Mouse (Mus musculus) right cerebral cortex, adult 2 months (tissue): ENCODE data around the gene Kmt5c.
A peak's percentile ranks its signal among the peaks of the same experiment; 100 is the strongest.

Experiments
- DNase-seq, 2 experiments: peaks; one replicate each; pipeline ENCODE4 v3.0.0; 2021 to 2022; ENCODE audit warnings: low spot score in 2 of 2

Gene Kmt5c

GRCm38 (mm10) chr7:4739544-4740275 is at the start of gene Kmt5c:
TSS of gene Kmt5c (plus strand) at chr7:4740115.
- peak; percentile 99 for DNase-seq

- peak; percentile 76 to 86 for DNase-seq
Observed at GRCm38 (mm10) chr7:4690387-4690786, 49.5 kb upstream of the Kmt5c start, which contains the start of gene Brsk1. TSS of gene Brsk1 (plus strand) at chr7:4690604.

GRCm38 (mm10) chr7:4690951-4691653 is 48.8 kb upstream of the Kmt5c start:
- DNase-seq = peak; percentile 31 to 43

GRCm38 (mm10) chr7:4693004-4693403 is 46.9 kb upstream of the Kmt5c start:
- no peak for DNase-seq

- no peak for DNase-seq
Observed at GRCm38 (mm10) chr7:4702334-4702733, 37.6 kb upstream of the Kmt5c start.

GRCm38 (mm10) chr7:4703195-4703594 is 36.7 kb upstream of the Kmt5c start:
- DNase-seq = no peak

GRCm38 (mm10) chr7:4705098-4705497 is 34.8 kb upstream of the Kmt5c start:
- peak in 1 of 2 experiments; percentile 23 for DNase-seq

- no peak for DNase-seq
Observed at GRCm38 (mm10) chr7:4712594-4712993, 27.3 kb upstream of the Kmt5c start.

- no peak for DNase-seq
Observed at GRCm38 (mm10) chr7:4716955-4717354, 23.0 kb upstream of the Kmt5c start.

GRCm38 (mm10) chr7:4719276-4719675 is 20.6 kb upstream of the Kmt5c start:
- DNase-seq = no peak

- peak; percentile 50 to 68 for DNase-seq
Observed at GRCm38 (mm10) chr7:4723508-4723907, 16.4 kb upstream of the Kmt5c start.

GRCm38 (mm10) chr7:4724359-4724758 is 15.6 kb upstream of the Kmt5c start:
- no peak for DNase-seq

- no peak for DNase-seq
Observed at GRCm38 (mm10) chr7:4725169-4725568, 14.7 kb upstream of the Kmt5c start, which contains the start of gene Tmem150b. TSS of gene Tmem150b (minus strand) at chr7:4725249.

GRCm38 (mm10) chr7:4731090-4731489 is 8.8 kb upstream of the Kmt5c start:
- DNase-seq = no peak

- DNase-seq = no peak
Observed at GRCm38 (mm10) chr7:4732968-4733392, 6.9 kb upstream of the Kmt5c start.

- no peak for DNase-seq
Observed at GRCm38 (mm10) chr7:4739041-4739543, 823 bp upstream of the Kmt5c start.

- DNase-seq = no peak
Observed at GRCm38 (mm10) chr7:4740309-4740727, 403 bp downstream of the Kmt5c start.

- peak in 1 of 2 experiments; percentile 16 for DNase-seq
Observed at GRCm38 (mm10) chr7:4741151-4741550, 1.2 kb downstream of the Kmt5c start.

- DNase-seq = no peak
Observed at GRCm38 (mm10) chr7:4741672-4742481, 2.0 kb downstream of the Kmt5c start.

GRCm38 (mm10) chr7:4742482-4742819 is 2.5 kb downstream of the Kmt5c start:
- DNase-seq = no peak

- DNase-seq = no peak
Observed at GRCm38 (mm10) chr7:4743354-4743753, 3.4 kb downstream of the Kmt5c start.

GRCm38 (mm10) chr7:4744886-4745285 is 5.0 kb downstream of the Kmt5c start:
- no peak for DNase-seq
